Mouse (Mus musculus): ENCODE data around the gene Gm37240.

- no peak for TF ChIP-seq MAFK (IDR thresholded peaks at IDR 0.05; ENCODE audit: insufficient read depth, low read depth, low read length)
- TF ChIP-seq CHD2 (IDR thresholded peaks at IDR 0.05; ENCODE audit: low read depth, low read length): no peak
- TF ChIP-seq ZC3H11A (IDR thresholded peaks at IDR 0.05; ENCODE audit: borderline replicate concordance, low read depth, low read length): no peak
- no peak for TF ChIP-seq HCFC1 (IDR thresholded peaks at IDR 0.05; ENCODE audit: borderline replicate concordance, insufficient read depth, low read length)
- TF ChIP-seq ZNF384 (IDR thresholded peaks at IDR 0.05; ENCODE audit: low read depth, low read length): peak; percentile 37; the same call in 1 of the 2 replicates
Observed at GRCm38 (mm10) chr3:85907136-85907535, 19.8 kb upstream of the Gm37240 start.

Measured in ES-E14 (cell line).